Mouse (Mus musculus) cerebellum, adult 2 months (tissue): ENCODE data around the gene Cgrrf1.

ENCODE experiments used
- CTCF ChIP-seq: fragments of 200-500 bp; IDR thresholded peaks from 2 replicates; pipeline ENCODE4 v1.5.1; 2011; ENCODE audit warnings: low read depth, mild to moderate bottlenecking, control low read depth, low read length, moderate library complexity, borderline replicate concordance; ENCODE audit not compliant: insufficient read depth
- POLR2A ChIP-seq: fragments of 200-500 bp; IDR thresholded peaks from 2 replicates; pipeline ENCODE4 v1.6.1; 2011; ENCODE audit warnings: low read length, control low read depth, borderline replicate concordance; ENCODE audit not compliant: insufficient read depth

GRCm38 (mm10) chr14:46782187-46782828 lies 49.6 kb upstream of the Cgrrf1 start:
- TF ChIP-seq CTCF: no peak
- no peak for TF ChIP-seq POLR2A
